ENCODE assay signal across 8 mouse cellular contexts in the genomic region with DNA sequence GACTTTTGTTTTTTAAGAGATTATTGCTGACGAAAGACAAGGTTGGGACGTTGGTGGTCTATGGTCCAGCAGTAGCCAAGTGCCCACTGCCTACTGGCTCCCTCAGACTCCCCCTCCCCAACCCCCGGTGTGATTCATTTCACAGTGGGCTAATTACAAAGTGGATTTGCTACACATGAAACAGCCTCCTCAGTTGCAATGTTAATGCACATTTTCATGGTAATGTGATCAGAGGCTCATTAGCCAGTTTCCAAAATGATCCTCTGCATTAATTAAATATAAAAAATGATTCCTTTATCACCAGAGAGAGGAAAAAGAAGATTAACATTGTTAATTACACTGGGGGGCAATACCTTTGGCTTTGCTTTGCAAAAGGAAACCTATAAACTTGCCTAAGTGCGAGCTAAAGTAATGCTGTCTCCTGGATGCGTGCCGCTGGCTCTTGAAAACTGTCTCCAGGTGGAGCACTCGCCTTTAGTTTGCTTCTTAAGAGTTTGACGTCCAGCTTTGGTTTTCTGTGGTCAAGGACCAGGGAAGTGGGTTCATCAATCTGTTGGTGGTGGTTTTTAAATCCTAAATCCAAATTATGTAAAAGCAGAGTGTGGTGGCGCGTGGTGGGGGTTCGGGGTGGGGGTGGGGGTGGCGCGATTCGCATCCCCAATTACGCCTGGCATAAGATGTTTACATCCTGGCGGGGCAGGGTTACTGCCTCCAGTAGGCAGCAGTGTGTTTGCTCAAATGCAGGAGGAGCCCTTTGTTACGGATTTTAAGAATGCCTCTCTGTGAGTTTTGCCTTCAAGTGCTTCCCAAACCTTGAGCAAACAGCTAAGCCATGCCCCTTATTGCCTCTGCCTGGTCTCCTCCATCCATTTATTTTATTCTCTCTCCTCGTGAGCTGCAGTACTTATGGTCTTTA.
DNase-seq lines count a peak whose midpoint lies in the region; ATAC-seq lines count a peak whose summit lies in the region.

No protein-coding gene starts in this region.

- 0 out of 2 replicates have a peak overlapping the region, but pooled peaks have one; percentile 20 for H3K27ac ChIP-seq in neural tube, embryonic 11.5 days (ENCODE audit: low read depth, low read length)
- peak overlapping the region; percentile 65 for H3K27ac ChIP-seq in hindbrain, embryonic 11.5 days (ENCODE audit: low read depth, low read length)

- peak overlapping the region; percentile 37; the same call in 1 of the 2 replicates for H3K9ac ChIP-seq in neural tube, embryonic 11.5 days (ENCODE audit: low read length)
- H3K9ac ChIP-seq in hindbrain, embryonic 11.5 days (ENCODE audit: low read depth, low read length) = peak overlapping the region; percentile 54; the same call in 1 of the 2 replicates

- no peaks in the 10 kb centered on the region for H3K36me3 ChIP-seq in neural tube, embryonic 11.5 days (ENCODE audit: control insufficient read depth, insufficient read depth, low read length)
- no peaks in the 10 kb centered on the region for H3K36me3 ChIP-seq in hindbrain, embryonic 11.5 days (ENCODE audit: control insufficient read depth, insufficient read depth, low read length)

- DNase-seq in cerebellum, adult 18-20 months = peak; percentile 10 to 26
- DNase-seq in cerebellum, adult 8-10 months = no peak
- DNase-seq in neural tube, embryonic 11.5 days (ENCODE audit: low spot score) = peak; percentile 41
- no peak for DNase-seq in neural tube, embryonic 10.5 days (ENCODE audit: extremely low spot score, low spot score)
- peak; percentile 38 for DNase-seq in hindbrain, embryonic 11.5 days (ENCODE audit: low spot score)
- DNase-seq in lung, postnatal 14 days = peak; percentile 4
- no peak for DNase-seq in urinary bladder, adult 2 months (ENCODE audit: low spot score)
- no peak for DNase-seq in thymus, postnatal 0 days (ENCODE audit: low spot score)

- ATAC-seq in neural tube, embryonic 11.5 days (ENCODE audit: insufficient read depth, low FRiP score, low TSS enrichment) = peak; percentile 18; the same call in 1 of the 2 replicates
- ATAC-seq in hindbrain, embryonic 11.5 days (ENCODE audit: low FRiP score) = 0 out of 2 replicates have a peak, but pooled peaks have one; percentile 39

- peak overlapping the region; percentile 28 for H3K4me3 ChIP-seq in neural tube, embryonic 11.5 days (ENCODE audit: low read depth, low read length)
- peak overlapping the region; percentile 29 for H3K4me3 ChIP-seq in hindbrain, embryonic 11.5 days (ENCODE audit: low read depth, low read length)

- no peaks in the 10 kb centered on the region for H3K9me3 ChIP-seq in neural tube, embryonic 11.5 days (ENCODE audit: control insufficient read depth, low read length)
- H3K9me3 ChIP-seq in hindbrain, embryonic 11.5 days (ENCODE audit: control insufficient read depth, low read length) = no peaks in the 10 kb centered on the region

- WGBS in neural tube, embryonic 11.5 days = 2% methylated on average over 18 of the region's 18 CpGs
- WGBS in hindbrain, embryonic 11.5 days = 1% methylated on average over 18 of the region's 18 CpGs

- H3K4me2 ChIP-seq in neural tube, embryonic 11.5 days (ENCODE audit: low read depth) = peak overlapping the region; percentile 37
- H3K4me2 ChIP-seq in hindbrain, embryonic 11.5 days (replicated peaks; ENCODE audit: low read depth, low read length) = peak overlapping the region; percentile 43

- peaks cover 8% of the 10 kb centered on the region; the same call in 1 of the 2 replicates for H3K4me1 ChIP-seq in neural tube, embryonic 11.5 days (ENCODE audit: control insufficient read depth, insufficient read depth, low read length)
- H3K4me1 ChIP-seq in hindbrain, embryonic 11.5 days (replicated peaks; ENCODE audit: control insufficient read depth, insufficient read depth, low read length) = no peaks in the 10 kb centered on the region; the same call in 1 of the 2 replicates

- no peaks in the 10 kb centered on the region for H3K27me3 ChIP-seq in neural tube, embryonic 11.5 days (ENCODE audit: control insufficient read depth, insufficient read depth, low read length)
- no peaks in the 10 kb centered on the region for H3K27me3 ChIP-seq in hindbrain, embryonic 11.5 days (ENCODE audit: control insufficient read depth, insufficient read depth, low read length)

Comparison
In these comparisons a context has a peak if more than half of its experiments do, and no peak if none do; other contexts are left out.
1. DNase-seq: peak in cerebellum, adult 18-20 months (2 of 2), neural tube, embryonic 11.5 days (single experiment), hindbrain, embryonic 11.5 days (single experiment) and lung, postnatal 14 days (single experiment); none in cerebellum, adult 8-10 months (single experiment), neural tube, embryonic 10.5 days (single experiment), urinary bladder, adult 2 months (single experiment) and thymus, postnatal 0 days (single experiment).